Mouse (Mus musculus): ENCODE measurements around the gene Tmem211.

DNA sequence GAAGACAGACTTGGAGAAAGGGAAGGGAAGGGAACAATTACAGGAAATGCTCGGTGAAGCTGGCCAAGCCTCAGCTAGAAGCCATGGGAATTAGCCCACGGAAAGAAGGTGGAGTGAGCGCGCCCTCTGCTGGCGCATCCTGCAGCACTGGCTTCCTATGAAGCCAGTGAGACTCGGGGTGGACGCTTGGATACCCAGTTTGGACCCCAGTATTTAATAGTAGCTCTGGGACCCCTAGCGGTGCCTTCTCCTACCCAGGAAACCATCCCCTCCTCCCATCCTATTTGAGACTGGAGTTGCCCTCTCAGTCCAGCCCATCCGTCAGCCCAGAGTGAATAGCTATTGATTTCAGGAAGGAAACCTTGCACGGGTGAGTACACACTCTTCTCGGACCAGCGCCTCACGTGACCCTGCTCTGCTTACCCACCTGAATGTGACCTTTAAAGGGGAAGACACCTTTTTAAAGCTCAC lies at the start of gene Tmem211:
- TF ChIP-seq CTCF (IDR thresholded peaks at IDR 0.05; ENCODE audit: borderline replicate concordance, extremely low read depth, insufficient read depth, insufficient read length) (peak; percentile 99), POLR2A (IDR thresholded peaks at IDR 0.05; ENCODE audit: borderline replicate concordance, extremely low read depth, insufficient read depth, insufficient read length, poor library complexity, severe bottlenecking) (no peak)

Data from brain, embryonic 14.5 days (tissue).